Mouse (Mus musculus) kidney, embryonic 16.5 days (tissue): ENCODE measurements around the gene Zfp740. TPM values are rescaled to one million over a fixed set of nuclear protein-coding genes. Genes with fewer than 3 reads are reported as not detected.
"Not testable (repeated sequence)": the region's sequence is repeated elsewhere in the genome, so short reads cannot be mapped to it uniquely, and the experiment has no call there.

ENCODE experiments used
- ATAC-seq: fragments of 200-750 bp; cut with Nextera tagmentation; 2 replicates; pipeline ENCODE4 v1.8.0; 2017; ENCODE audit warnings: moderate TSS enrichment; ENCODE audit not compliant: low FRiP score, low TSS enrichment
- H3K27ac ChIP-seq: fragments of 300-500 bp; sonication (generic); 2 replicates; pipeline ENCODE4 v1.5.1; 2014; ENCODE audit warnings: low read length
- H3K27me3 ChIP-seq: fragments of 300-500 bp; sonication (generic); 2 replicates; pipeline ENCODE4 v1.6.1; 2014; ENCODE audit warnings: low read length, control low read depth, mixed read lengths; ENCODE audit not compliant: insufficient read depth
- H3K36me3 ChIP-seq: fragments of 300-500 bp; sonication (generic); 2 replicates; pipeline ENCODE4 v1.6.1; 2014; ENCODE audit warnings: low read length, control low read depth, mixed read lengths; ENCODE audit not compliant: insufficient read depth
- H3K4me1 ChIP-seq: fragments of 300-500 bp; sonication (generic); 2 replicates; pipeline ENCODE4 v1.6.1; 2014; ENCODE audit warnings: low read length, control low read depth, mixed read lengths; ENCODE audit not compliant: insufficient read depth
- H3K4me2 ChIP-seq: fragments of 300-500 bp; sonication (generic); replicated peaks from 2 replicates; pipeline ENCODE4 v1.6.1; 2014; ENCODE audit warnings: low read depth, low read length
- H3K4me3 ChIP-seq: fragments of 300-500 bp; sonication (generic); 2 replicates; pipeline ENCODE4 v1.5.1; 2014; ENCODE audit warnings: mild to moderate bottlenecking, low read length
- H3K9ac ChIP-seq: fragments of 300-500 bp; sonication (generic); replicated peaks from 2 replicates; pipeline ENCODE4 v1.6.1; 2014; ENCODE audit warnings: low read length
- H3K9me3 ChIP-seq: fragments of 300-500 bp; sonication (generic); 2 replicates; pipeline ENCODE4 v1.6.1; 2016; ENCODE audit warnings: low read length, control low read depth
- WGBS: fragments of 180-500 bp; shearing (Covaris S2); extraction: QIAGEN DNeasy Blood & Tissue Kit; methylation state at CpG from one replicate; pipeline ENCODE4 v1.1.7; 2014; 5-methylcytosine and 5-hydroxymethylcytosine counted together
- polyA plus RNA-seq: library from polyadenylated mRNA; unstranded; fragments of >200 nt; fragmentation: Nextera tagmentation; extraction: Ambion mirVana; gene quantifications from 2 replicates; pipeline ENCODE4 v1.2.1, GENCODE M21; 2015

Zfp740 gene
- polyA plus RNA-seq, 1 experiment from 2014 or later, result 82.1 TPM

GRCm38 (mm10) chr15:102222386-102222785 lies 19.3 kb downstream of the Zfp740 start:
- WGBS, result 59% methylated on average over 10 of the region's 10 CpGs

GRCm38 (mm10) chr15:102224186-102224991 lies 21.3 kb downstream of the Zfp740 start:
- H3K27ac ChIP-seq, result no peak overlapping the region
- H3K27me3 ChIP-seq, result peaks cover 14% of the 10 kb centered on the region
- H3K9me3 ChIP-seq, result no peaks in the 10 kb centered on the region
- WGBS, result 3% methylated on average over 43 of the region's 43 CpGs
- peak overlapping the region; percentile 86 for H3K4me2 ChIP-seq
- H3K4me3 ChIP-seq, result peak overlapping the region; percentile 48
- H3K9ac ChIP-seq, result peak overlapping the region; percentile 63
- H3K4me1 ChIP-seq, result peaks cover 10% of the 10 kb centered on the region; the same call in 1 of the 2 replicates
- no peaks in the 10 kb centered on the region for H3K36me3 ChIP-seq
- peak; percentile 90 for ATAC-seq

More at GRCm38 (mm10) chr15:102222386-102222785, 19.3 kb downstream of the Zfp740 start:
- no peaks in the 10 kb centered on the region for H3K9me3 ChIP-seq
- ATAC-seq, result no peak
- no peak overlapping the region for H3K9ac ChIP-seq
- H3K4me3 ChIP-seq, result no peak overlapping the region
- peaks cover 14% of the 10 kb centered on the region for H3K27me3 ChIP-seq
- no peak overlapping the region for H3K27ac ChIP-seq
- H3K36me3 ChIP-seq, result no peaks in the 10 kb centered on the region
- H3K4me1 ChIP-seq, result peaks cover 10% of the 10 kb centered on the region; the same call in 1 of the 2 replicates
- H3K4me2 ChIP-seq, result no peak overlapping the region

GRCm38 (mm10) chr15:102224992-102225617 lies 22.1 kb downstream of the Zfp740 start:
- H3K4me3 ChIP-seq, result peak overlapping the region; percentile 48
- peak overlapping the region; percentile 63 for H3K9ac ChIP-seq
- no peak; the same call in 1 of the 2 replicates for ATAC-seq
- H3K9me3 ChIP-seq, result no peaks in the 10 kb centered on the region
- 13% methylated on average over 19 of the region's 21 CpGs for WGBS
- peak overlapping the region; percentile 86 for H3K4me2 ChIP-seq
- H3K4me1 ChIP-seq, result peaks cover 10% of the 10 kb centered on the region; the same call in 1 of the 2 replicates
- H3K36me3 ChIP-seq, result no peaks in the 10 kb centered on the region
- no peak overlapping the region for H3K27ac ChIP-seq
- peaks cover 14% of the 10 kb centered on the region for H3K27me3 ChIP-seq

- WGBS, result 62% methylated on average over 6 of the region's 6 CpGs
- peaks cover 14% of the 10 kb centered on the region for H3K27me3 ChIP-seq
- not testable (repeated sequence) for ATAC-seq, H3K27ac ChIP-seq, H3K9me3 ChIP-seq, H3K36me3 ChIP-seq, H3K9ac ChIP-seq, H3K4me2 ChIP-seq, H3K4me3 ChIP-seq
- peaks cover 10% of the 10 kb centered on the region; the same call in 1 of the 2 replicates for H3K4me1 ChIP-seq
Observed at GRCm38 (mm10) chr15:102225619-102226018, 22.6 kb downstream of the Zfp740 start.

GRCm38 (mm10) chr15:102230408-102231321 lies 27.6 kb downstream of the Zfp740 start:
- 80% methylated on average over 17 of the region's 17 CpGs for WGBS
- Histone ChIP-seq H3K9ac (no peak overlapping the region), H3K4me1 (peaks cover 9% of the 10 kb centered on the region; the same call in 1 of the 2 replicates), H3K4me2 (no peak overlapping the region), H3K27me3 (no peaks in the 10 kb centered on the region), H3K27ac (no peak overlapping the region), H3K9me3 (no peaks in the 10 kb centered on the region), H3K4me3 (no peak overlapping the region), H3K36me3 (no peaks in the 10 kb centered on the region)
- ATAC-seq, result no peak

- no peak within 1 kb of the TSS for H3K4me2 ChIP-seq
- no peak within 1 kb of the TSS for H3K4me3 ChIP-seq
- peaks cover 14% of the 10 kb centered on the region; the same call in 1 of the 2 replicates for H3K4me1 ChIP-seq
- H3K27ac ChIP-seq, result no peak within 1 kb of the TSS
- no peak for ATAC-seq
- 42% methylated on average over 6 of the region's 6 CpGs for WGBS
- H3K36me3 ChIP-seq, result no peaks in the 10 kb centered on the region
- H3K9ac ChIP-seq, result no peak within 1 kb of the TSS
- H3K9me3 ChIP-seq, result no peaks in the 10 kb centered on the region
- H3K27me3 ChIP-seq, result no peaks in the 10 kb centered on the region
Observed at GRCm38 (mm10) chr15:102231748-102232147, 28.7 kb downstream of the Zfp740 start, which contains the start of gene Itgb7. Itgb7 (minus strand) TSS chr15:102231944.

- Histone ChIP-seq H3K9ac (no peak overlapping the region), H3K27ac (no peak overlapping the region)
- ATAC-seq, result no peak
Observed at GRCm38 (mm10) chr15:102232764-102233163, 29.7 kb downstream of the Zfp740 start.

GRCm38 (mm10) chr15:102233896-102234295 lies 30.8 kb downstream of the Zfp740 start:
- WGBS, result 28% methylated on average over 2 of the region's 2 CpGs
- no peaks in the 10 kb centered on the region for H3K27me3 ChIP-seq
- peaks cover 14% of the 10 kb centered on the region; the same call in 1 of the 2 replicates for H3K4me1 ChIP-seq
- peaks cover 10% of the 10 kb centered on the region for H3K36me3 ChIP-seq
- ATAC-seq, result no peak
- H3K4me2 ChIP-seq, result no peak overlapping the region
- H3K9ac ChIP-seq, result no peak overlapping the region
- no peaks in the 10 kb centered on the region for H3K9me3 ChIP-seq
- no peak overlapping the region for H3K4me3 ChIP-seq
- no peak overlapping the region for H3K27ac ChIP-seq

More at GRCm38 (mm10) chr15:102232764-102233163, 29.7 kb downstream of the Zfp740 start:
- 85% methylated on average over 7 of the region's 7 CpGs for WGBS
- Histone ChIP-seq H3K27me3 (no peaks in the 10 kb centered on the region), H3K4me2 (no peak overlapping the region), H3K9me3 (no peaks in the 10 kb centered on the region), H3K4me1 (peaks cover 14% of the 10 kb centered on the region; the same call in 1 of the 2 replicates), H3K4me3 (no peak overlapping the region), H3K36me3 (peaks cover under 1% of the 10 kb centered on the region; the same call in 1 of the 2 replicates)
